Mouse (Mus musculus) kidney, embryonic 16.5 days (tissue): Measurements from ENCODE around the gene Git1. TPM values are rescaled to one million over a fixed set of nuclear protein-coding genes. Genes with fewer than 3 reads are reported as not detected.
A peak's percentile ranks its signal among the peaks of the same experiment; 100 is the strongest.
"Not testable (repeated sequence)": the region's sequence is repeated elsewhere in the genome, so short reads cannot be mapped to it uniquely, and the experiment has no call there.

ENCODE experiments used
- ATAC-seq: fragments of 200-750 bp; cut with Nextera tagmentation; 2 replicates; pipeline ENCODE4 v1.8.0; 2017; ENCODE audit warnings: moderate TSS enrichment; ENCODE audit not compliant: low FRiP score, low TSS enrichment
- H3K27ac ChIP-seq: fragments of 300-500 bp; sonication (generic); 2 replicates; pipeline ENCODE4 v1.5.1; 2014; ENCODE audit warnings: low read length
- H3K27me3 ChIP-seq: fragments of 300-500 bp; sonication (generic); 2 replicates; pipeline ENCODE4 v1.6.1; 2014; ENCODE audit warnings: low read length, control low read depth, mixed read lengths; ENCODE audit not compliant: insufficient read depth
- H3K36me3 ChIP-seq: fragments of 300-500 bp; sonication (generic); 2 replicates; pipeline ENCODE4 v1.6.1; 2014; ENCODE audit warnings: low read length, control low read depth, mixed read lengths; ENCODE audit not compliant: insufficient read depth
- H3K4me1 ChIP-seq: fragments of 300-500 bp; sonication (generic); 2 replicates; pipeline ENCODE4 v1.6.1; 2014; ENCODE audit warnings: low read length, control low read depth, mixed read lengths; ENCODE audit not compliant: insufficient read depth
- H3K4me2 ChIP-seq: fragments of 300-500 bp; sonication (generic); replicated peaks from 2 replicates; pipeline ENCODE4 v1.6.1; 2014; ENCODE audit warnings: low read depth, low read length
- H3K4me3 ChIP-seq: fragments of 300-500 bp; sonication (generic); 2 replicates; pipeline ENCODE4 v1.5.1; 2014; ENCODE audit warnings: mild to moderate bottlenecking, low read length
- H3K9ac ChIP-seq: fragments of 300-500 bp; sonication (generic); replicated peaks from 2 replicates; pipeline ENCODE4 v1.6.1; 2014; ENCODE audit warnings: low read length
- H3K9me3 ChIP-seq: fragments of 300-500 bp; sonication (generic); 2 replicates; pipeline ENCODE4 v1.6.1; 2016; ENCODE audit warnings: low read length, control low read depth
- WGBS: fragments of 180-500 bp; shearing (Covaris S2); extraction: QIAGEN DNeasy Blood & Tissue Kit; methylation state at CpG from one replicate; pipeline ENCODE4 v1.1.7; 2014; 5-methylcytosine and 5-hydroxymethylcytosine counted together
- polyA plus RNA-seq: library from polyadenylated mRNA; unstranded; fragments of >200 nt; fragmentation: Nextera tagmentation; extraction: Ambion mirVana; gene quantifications from 2 replicates; pipeline ENCODE4 v1.2.1, GENCODE M21; 2015

Git1 gene
- polyA plus RNA-seq, 1 experiment from 2014 or later, result 9.7 TPM

DNA sequence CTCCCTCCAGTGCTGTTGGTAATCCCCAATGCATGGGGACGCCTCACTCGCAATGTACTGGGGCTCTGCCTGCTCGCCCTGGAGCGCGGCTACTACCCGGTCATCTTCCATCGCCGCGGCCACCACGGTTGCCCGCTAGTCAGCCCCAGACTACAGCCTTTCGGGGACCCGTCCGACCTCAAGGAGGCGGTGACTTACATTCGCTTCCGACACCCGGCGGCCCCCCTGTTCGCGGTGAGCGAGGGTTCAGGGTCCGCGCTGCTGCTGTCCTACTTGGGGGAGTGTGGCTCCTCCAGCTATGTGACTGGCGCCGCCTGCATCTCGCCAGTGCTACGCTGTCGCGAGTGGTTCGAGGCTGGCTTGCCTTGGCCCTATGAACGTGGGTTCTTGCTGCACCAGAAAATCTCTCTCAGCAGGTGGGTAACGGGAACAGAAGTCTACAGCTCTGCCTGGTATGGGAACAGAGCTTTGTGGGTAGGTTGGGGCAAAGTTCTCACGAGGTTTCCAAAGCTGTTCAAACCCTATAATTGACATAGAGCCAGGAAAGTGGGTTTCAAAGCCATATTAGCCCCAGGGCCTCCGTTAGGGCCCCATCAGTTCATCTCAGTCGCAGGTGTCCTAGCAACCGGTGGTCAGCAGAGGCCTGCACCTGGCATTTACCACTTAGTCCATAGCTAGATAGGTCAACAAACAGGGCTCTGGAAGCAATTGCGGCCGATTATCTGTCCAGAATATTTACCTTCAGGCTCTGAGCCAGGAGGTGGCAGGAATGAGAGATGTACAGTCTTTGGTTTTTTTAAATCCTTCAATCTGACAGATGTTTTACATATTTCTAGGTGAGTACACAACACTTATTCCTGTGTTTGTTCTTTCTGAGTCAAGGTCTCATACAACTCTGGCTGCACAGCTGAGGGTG, 22.5 kb downstream of the Git1 start, which contains the start of gene Trp53i13:
Gene Trp53i13, minus strand, starts transcription at position 344 of the 916 bp plus-strand sequence.
- peak; percentile 3; the same call in 1 of the 2 replicates for ATAC-seq
- H3K27ac ChIP-seq, result no peak within 1 kb of the TSS
- WGBS, result 10% methylated on average over 39 of the region's 39 CpGs
- H3K27me3 ChIP-seq, result peaks cover 19% of the 10 kb centered on the region
- no peaks in the 10 kb centered on the region for H3K36me3 ChIP-seq
- H3K9me3 ChIP-seq, result no peaks in the 10 kb centered on the region
- H3K4me2 ChIP-seq, result peak within 1 kb of the TSS; percentile 97
- peak within 1 kb of the TSS; percentile 76 for H3K4me3 ChIP-seq
- H3K4me1 ChIP-seq, result peaks cover 36% of the 10 kb centered on the region
- H3K9ac ChIP-seq, result peak within 1 kb of the TSS; percentile 69

DNA sequence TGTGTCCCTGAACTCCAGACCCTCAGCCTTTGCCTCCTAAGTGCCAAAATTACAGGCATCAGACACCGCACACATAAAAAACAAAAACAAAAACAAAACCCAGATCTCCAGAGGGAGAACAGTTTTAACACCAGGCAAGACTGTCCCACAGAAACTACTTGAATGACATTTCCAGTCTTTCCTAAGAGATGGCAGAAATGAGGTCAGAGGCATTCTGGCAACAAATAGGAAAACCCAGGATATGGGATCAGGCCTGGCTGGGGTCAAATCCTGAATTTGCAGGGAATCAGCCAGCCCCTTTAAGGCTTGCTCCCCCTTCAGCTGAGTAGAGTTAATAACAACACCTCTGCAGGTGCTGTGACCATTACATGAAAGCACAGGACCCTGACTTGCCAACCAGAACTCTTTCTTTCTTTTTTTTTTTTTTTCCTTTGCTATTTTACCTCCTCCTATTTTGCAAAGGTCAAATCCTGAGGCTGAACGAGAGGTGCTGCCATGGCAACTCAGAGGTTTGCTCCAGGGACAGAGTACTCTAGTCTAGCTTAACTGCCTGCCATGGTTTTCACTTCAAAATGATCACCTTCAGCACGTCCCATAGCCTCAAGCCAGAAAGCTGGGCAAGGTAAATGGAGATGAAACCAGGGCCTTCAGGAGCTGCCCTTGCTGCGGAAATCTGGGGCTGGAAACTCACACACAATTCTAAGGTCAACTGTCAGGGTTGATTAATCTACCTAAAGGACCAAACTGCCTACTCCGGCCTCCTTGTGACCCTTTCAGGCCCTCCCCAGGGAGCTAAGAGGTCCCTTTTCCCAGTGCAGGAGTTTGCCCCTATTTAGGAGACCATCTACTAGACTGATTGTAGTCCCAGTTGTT, 23.4 kb downstream of the Git1 start:
- Histone ChIP-seq H3K9me3 (no peaks in the 10 kb centered on the region), H3K4me3 (no peak overlapping the region), H3K9ac (no peak overlapping the region), H3K4me2 (no peak overlapping the region), H3K27me3 (peaks cover 19% of the 10 kb centered on the region), H3K4me1 (peaks cover 35% of the 10 kb centered on the region), H3K36me3 (no peaks in the 10 kb centered on the region), H3K27ac (no peak overlapping the region)
- ATAC-seq, result no peak
- WGBS, result 54% methylated on average over 5 of the region's 5 CpGs

DNA sequence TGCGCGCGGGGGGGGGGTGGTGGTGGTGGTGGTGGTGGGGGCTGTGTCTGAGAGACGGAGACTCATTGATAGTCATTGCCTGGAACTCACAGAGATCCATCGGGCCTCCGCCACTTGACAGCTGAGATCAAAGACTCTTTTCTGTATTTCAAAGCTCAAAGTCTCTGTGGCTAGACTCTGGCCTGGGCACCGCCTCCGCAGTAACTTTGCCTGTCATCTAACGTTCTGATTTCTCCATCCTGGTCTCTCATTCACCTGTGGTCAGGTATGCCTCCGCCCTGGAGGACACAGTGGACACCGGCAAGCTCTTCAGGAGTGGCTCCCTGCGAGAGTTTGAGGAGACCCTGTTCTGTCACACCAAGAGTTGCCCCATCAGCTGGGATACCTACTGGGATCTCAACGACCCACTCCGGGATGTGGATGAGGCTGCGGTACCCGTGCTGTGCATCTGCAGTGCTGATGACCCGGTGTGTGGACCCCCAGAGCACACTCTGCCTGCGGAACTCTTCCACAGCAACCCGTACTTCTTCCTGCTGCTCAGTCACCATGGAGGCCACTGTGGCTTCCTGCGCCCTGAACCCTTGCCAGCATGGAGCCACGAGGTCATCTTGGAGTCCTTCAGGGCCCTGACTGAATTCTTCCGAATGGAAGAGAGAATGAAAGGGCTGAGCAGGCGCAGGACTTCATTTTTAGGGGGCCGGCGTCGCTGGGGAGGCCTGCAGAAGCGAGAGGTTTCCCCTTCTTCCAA, 24.9 kb downstream of the Git1 start:
- Histone ChIP-seq H3K4me3 (no peak overlapping the region), H3K36me3 (no peaks in the 10 kb centered on the region), H3K9me3 (no peaks in the 10 kb centered on the region), H3K27me3 (peaks cover 19% of the 10 kb centered on the region), H3K27ac (no peak overlapping the region), H3K9ac (no peak overlapping the region), H3K4me1 (peaks cover 27% of the 10 kb centered on the region), H3K4me2 (no peak overlapping the region)
- 83% methylated on average over 27 of the region's 27 CpGs for WGBS
- ATAC-seq, result no peak

DNA sequence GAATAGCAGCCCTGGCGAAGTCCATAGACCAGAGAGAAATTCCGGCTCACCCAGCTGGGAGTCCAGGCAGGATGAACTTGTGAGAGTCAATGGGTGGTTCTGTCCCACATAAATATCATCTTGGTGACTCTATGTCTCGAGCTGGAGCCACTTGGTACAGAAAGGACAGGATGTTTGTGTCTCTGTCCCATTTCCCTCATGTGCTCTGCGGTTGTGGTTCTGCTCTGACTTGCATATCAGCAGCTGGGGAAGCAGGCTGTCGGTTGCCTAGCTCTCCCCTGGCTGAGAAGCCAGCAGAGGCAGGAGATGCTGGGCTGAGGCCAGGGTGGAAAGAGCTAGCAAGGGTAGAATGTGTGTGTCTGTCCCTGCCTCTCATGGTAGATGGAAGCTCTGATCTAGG, 25.7 kb downstream of the Git1 start, which contains the start of gene Gm10392:
Gene Gm10392, minus strand, starts transcription at position 156 of the 400 bp plus-strand sequence.
- ATAC-seq, result no peak
- Histone ChIP-seq H3K4me1 (peaks cover 21% of the 10 kb centered on the region), H3K4me3 (no peak within 1 kb of the TSS), H3K9me3 (no peaks in the 10 kb centered on the region), H3K36me3 (no peaks in the 10 kb centered on the region), H3K9ac (no peak within 1 kb of the TSS), H3K4me2 (no peak within 1 kb of the TSS), H3K27me3 (peaks cover 19% of the 10 kb centered on the region), H3K27ac (no peak within 1 kb of the TSS)
- 64% methylated on average over 5 of the region's 5 CpGs for WGBS

DNA sequence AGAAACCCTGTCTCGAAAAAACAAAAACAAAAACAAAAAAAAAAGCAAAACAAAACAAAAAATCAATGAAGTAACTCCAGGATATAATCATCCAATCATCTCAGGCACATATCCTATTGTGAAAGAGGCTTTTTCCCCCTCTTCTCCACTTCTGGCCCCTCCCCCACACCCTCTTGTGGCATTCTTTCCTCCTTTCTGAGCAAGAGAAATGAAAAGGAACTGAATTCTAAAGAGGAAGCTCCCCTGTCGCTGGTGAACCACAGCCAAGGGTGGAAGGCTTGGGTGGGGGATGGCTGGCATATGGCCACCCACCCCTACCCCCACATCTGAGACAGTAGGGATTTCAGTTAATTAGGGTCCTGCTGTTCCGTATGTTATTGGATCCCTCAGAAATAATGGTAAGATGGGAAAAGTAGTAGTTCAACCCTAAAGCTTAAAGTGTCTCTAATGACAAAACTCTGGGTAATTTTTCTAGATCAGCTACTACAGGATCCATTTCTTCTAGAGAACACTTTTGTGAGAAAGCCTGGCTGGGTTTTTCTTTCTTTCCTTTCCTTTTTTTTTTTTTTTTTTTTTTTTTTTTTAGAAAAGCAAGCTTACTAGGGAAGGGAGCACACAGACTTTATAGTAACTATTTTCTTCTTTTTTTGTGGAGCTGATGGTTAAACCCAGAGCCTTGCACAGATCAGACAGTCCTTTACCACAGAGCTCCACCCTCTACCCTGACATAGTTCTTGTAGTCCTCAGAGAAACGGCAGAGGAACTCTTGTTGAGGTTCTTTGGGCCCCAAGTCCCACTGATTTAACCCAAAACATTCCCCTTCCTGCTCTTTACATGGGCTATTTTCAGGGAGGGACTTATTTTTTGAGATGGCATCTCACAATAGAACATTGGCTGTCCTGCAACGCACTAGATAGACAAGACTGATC, 27.5 kb downstream of the Git1 start:
- ATAC-seq, result no peak
- no peak overlapping the region for H3K9ac ChIP-seq
- peaks cover 3% of the 10 kb centered on the region for H3K4me1 ChIP-seq
- no peaks in the 10 kb centered on the region for H3K36me3 ChIP-seq
- H3K27ac ChIP-seq, result no peak overlapping the region
- no peak overlapping the region for H3K4me3 ChIP-seq
- H3K4me2 ChIP-seq, result no peak overlapping the region
- WGBS, result 53% methylated on average over 5 of the region's 5 CpGs
- H3K9me3 ChIP-seq, result no peaks in the 10 kb centered on the region
- peaks cover 9% of the 10 kb centered on the region for H3K27me3 ChIP-seq

DNA sequence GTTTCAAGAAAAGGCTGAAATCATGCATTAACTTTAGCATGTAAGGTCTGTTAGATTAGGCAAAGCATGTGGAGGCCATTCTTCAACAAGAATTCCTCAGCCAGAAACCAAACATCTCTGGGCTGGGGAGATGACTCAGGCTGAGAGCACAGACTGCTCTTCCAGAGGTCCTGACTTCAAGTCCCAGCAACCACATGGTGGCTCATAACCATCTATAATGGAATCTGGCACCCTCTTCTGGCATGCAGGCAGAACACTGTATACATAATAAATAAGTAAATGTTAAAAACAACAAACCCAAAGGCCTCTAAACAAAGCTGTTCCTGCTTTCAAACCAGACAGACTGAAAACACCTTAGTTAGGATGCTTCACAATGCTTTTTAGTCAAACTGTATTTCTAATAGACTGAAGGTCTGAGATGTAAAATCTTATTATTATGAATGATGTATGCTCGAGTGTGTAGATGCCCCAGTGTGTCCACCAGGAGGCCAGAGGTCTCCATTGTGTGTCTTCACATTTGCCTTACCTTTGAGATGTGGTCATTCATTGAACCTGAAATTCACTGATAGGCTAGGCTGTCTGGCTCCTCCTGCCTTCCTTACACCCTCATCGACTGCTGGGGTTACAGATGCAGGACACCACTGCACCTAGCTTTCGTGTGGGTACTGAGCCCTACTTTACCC, 32.6 kb downstream of the Git1 start:
- 75% methylated on average over 3 of the region's 3 CpGs for WGBS
- no peak overlapping the region for H3K9ac ChIP-seq
- H3K36me3 ChIP-seq, result no peaks in the 10 kb centered on the region
- no peak overlapping the region for H3K27ac ChIP-seq
- no peak overlapping the region for H3K4me3 ChIP-seq
- H3K4me2 ChIP-seq, result no peak overlapping the region
- no peaks in the 10 kb centered on the region for H3K9me3 ChIP-seq
- no peaks in the 10 kb centered on the region for H3K27me3 ChIP-seq
- no peaks in the 10 kb centered on the region for H3K4me1 ChIP-seq
- ATAC-seq, result no peak

DNA sequence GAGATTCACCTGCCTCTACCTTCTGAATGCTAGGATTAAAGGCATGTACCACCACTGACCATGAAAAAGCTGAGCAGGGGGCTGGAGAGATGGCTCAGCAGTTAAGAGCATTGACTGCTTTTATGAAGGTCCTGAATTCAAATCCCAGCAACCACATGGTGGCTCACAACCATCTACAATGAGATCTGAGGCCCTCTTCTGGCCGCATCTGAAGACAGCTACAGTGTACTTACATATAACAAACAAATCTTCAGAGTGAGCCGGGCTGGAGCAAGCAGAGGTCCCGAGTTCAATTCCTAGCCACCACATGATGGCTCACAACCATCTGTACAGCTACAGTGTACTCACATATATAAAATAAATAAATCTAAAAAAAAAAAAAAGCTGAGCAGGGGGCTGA, 35.1 kb downstream of the Git1 start:
- ATAC-seq, H3K9ac ChIP-seq, H3K4me2 ChIP-seq, H3K4me1 ChIP-seq, H3K9me3 ChIP-seq, H3K4me3 ChIP-seq, H3K36me3 ChIP-seq, H3K27me3 ChIP-seq, H3K27ac ChIP-seq: not testable (repeated sequence)
- whole genome bisulfite sequencing, result 87% methylated on average over 3 of the region's 3 CpGs

DNA sequence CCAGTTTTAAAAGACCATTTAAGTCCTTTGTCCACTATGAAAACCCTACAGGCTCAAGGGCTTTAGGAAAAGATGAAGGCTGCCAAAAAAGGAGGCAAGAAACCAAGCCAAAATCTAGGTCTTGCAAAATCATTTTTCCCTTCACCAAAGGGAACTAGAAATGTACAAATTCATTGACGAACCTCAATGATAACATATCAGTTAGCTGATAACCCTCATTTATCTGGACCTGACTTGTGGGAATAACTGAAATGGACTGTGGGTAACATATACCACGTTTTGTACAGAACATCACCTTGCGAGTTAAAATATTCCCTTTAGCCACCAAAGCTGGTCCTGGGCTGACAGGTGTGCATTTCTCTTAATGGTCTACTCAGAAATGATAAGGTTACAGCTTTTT, 36.3 kb downstream of the Git1 start:
- ATAC-seq, result no peak
- 91% methylated on average over 3 of the region's 3 CpGs for WGBS
- H3K4me1 ChIP-seq, result no peaks in the 10 kb centered on the region
- H3K27ac ChIP-seq, result no peak overlapping the region
- no peaks in the 10 kb centered on the region for H3K27me3 ChIP-seq
- H3K9me3 ChIP-seq, result no peaks in the 10 kb centered on the region
- no peak overlapping the region for H3K9ac ChIP-seq
- H3K36me3 ChIP-seq, result no peaks in the 10 kb centered on the region
- no peak overlapping the region for H3K4me2 ChIP-seq
- no peak overlapping the region for H3K4me3 ChIP-seq
